Mouse (Mus musculus) heart, postnatal 10 days (tissue): ENCODE data around the gene Set. TPM values are rescaled to one million over a fixed set of nuclear protein-coding genes. Genes with fewer than 3 reads are reported as not detected.
A peak's percentile ranks its signal among the peaks of the same experiment; 100 is the strongest.
"Not testable (repeated sequence)": the region's sequence is repeated elsewhere in the genome, so short reads cannot be mapped to it uniquely, and the experiment has no call there.

Source experiments
- DNase-seq, 2 experiments: peaks; one replicate each; pipeline ENCODE4 v3.0.0; 2021
- intact Hi-C: fragments of 180-260 bp; cut with DNase I; formaldehyde crosslinking; loops from one replicate; pipeline ENCODE4 v1.15.1; 2025
- total RNA-seq, 2 experiments: library from RNA; stranded (reverse); gene quantifications; 2 replicates each; pipeline ENCODE4 v1.2.3; 2021

The Set gene
- total RNA-seq, result 100 to 1,000 TPM; 131 to 149 TPM

- no peak for DNase-seq
- intact Hi-C loops, result no loop called here
These were observed at the start of gene Set for GRCm38 (mm10) chr2:30057223-30057904. Set (plus strand) TSS chr2:30057378.

- DNase-seq, result peak in 1 of 2 experiments; percentile 25
- intact Hi-C loops, result loop anchor here (5.0 kb wide), 1 partner anchor 112 kb away; no protein-coding TSS in a partner anchor
These were observed 48.1 kb upstream of the Set start for GRCm38 (mm10) chr2:30009101-30009500.

GRCm38 (mm10) chr2:30010840-30011281 is 46.3 kb upstream of the Set start:
- peak; percentile 53 to 65 for DNase-seq
- intact Hi-C loops, result no loop called here

GRCm38 (mm10) chr2:30014326-30014966 is 42.7 kb upstream of the Set start:
- intact Hi-C loops, result no loop called here
- peak; percentile 45 to 53 for DNase-seq

GRCm38 (mm10) chr2:30025454-30025853 is 31.7 kb upstream of the Set start:
- intact Hi-C loops, result no loop called here
- no peak for DNase-seq

- no peak for DNase-seq
- intact Hi-C loops, result no loop called here
These were observed 30.2 kb upstream of the Set start for GRCm38 (mm10) chr2:30026997-30027396.

GRCm38 (mm10) chr2:30032244-30032846 is 24.8 kb upstream of the Set start:
- DNase-seq, result no peak
- intact Hi-C loops, result no loop called here

GRCm38 (mm10) chr2:30032957-30033356 is 24.2 kb upstream of the Set start:
- intact Hi-C loops, result no loop called here
- no peak for DNase-seq

- no peak for DNase-seq
- intact Hi-C loops, result no loop called here
These were observed 19.4 kb upstream of the Set start for GRCm38 (mm10) chr2:30037762-30038161.

GRCm38 (mm10) chr2:30038370-30038769 is 18.8 kb upstream of the Set start:
- DNase-seq, result no peak
- intact Hi-C loops, result no loop called here

GRCm38 (mm10) chr2:30039687-30040086 is 17.5 kb upstream of the Set start:
- no peak for DNase-seq
- intact Hi-C loops, result loop anchor here (5.0 kb wide), 1 partner anchor 38 kb away; the partner anchor contains the start of gene Pkn3

GRCm38 (mm10) chr2:30042445-30042844 is 14.7 kb upstream of the Set start:
- intact Hi-C loops, result loop anchor here (1.0 to 5.0 kb wide), 2 partner anchors 35 to 54 kb away; partner anchors contain the start of gene Pkn3
- DNase-seq, result peak; percentile 79 to 88

GRCm38 (mm10) chr2:30044550-30044949 is 12.6 kb upstream of the Set start:
- intact Hi-C loops, result loop anchor here (5.0 kb wide), 1 partner anchor 33 kb away; the partner anchor contains the start of gene Pkn3
- DNase-seq, result no peak

- no peak for DNase-seq
- intact Hi-C loops, result no loop called here
These were observed 10.1 kb upstream of the Set start for GRCm38 (mm10) chr2:30047127-30047526.

- intact Hi-C loops, result loop anchor here (2.0 kb wide), 1 partner anchor 15 kb away; no protein-coding TSS in a partner anchor
These were observed 9.1 kb upstream of the Set start for GRCm38 (mm10) chr2:30048101-30048501.

GRCm38 (mm10) chr2:30048699-30049388 is 8.3 kb upstream of the Set start, which contains the start of gene Wdr34:
Wdr34 (minus strand) TSS chr2:30048881.
- intact Hi-C loops, result loop anchor here (2.0 kb wide), 1 partner anchor 14 kb away; no protein-coding TSS in a partner anchor

More at GRCm38 (mm10) chr2:30048101-30048501, 9.1 kb upstream of the Set start:
- no peak for DNase-seq

GRCm38 (mm10) chr2:30049831-30050230 is 7.3 kb upstream of the Set start:
- intact Hi-C loops, result loop anchor here (2.0 kb wide), 1 partner anchor 13 kb away; no protein-coding TSS in a partner anchor
- no peak for DNase-seq

More at GRCm38 (mm10) chr2:30048699-30049388, 8.3 kb upstream of the Set start, which contains the start of gene Wdr34:
- peak; percentile 98 to 99 for DNase-seq

GRCm38 (mm10) chr2:30051992-30052761 is 5.0 kb upstream of the Set start:
- no peak for DNase-seq
- intact Hi-C loops, result no loop called here

- DNase-seq, intact Hi-C loops: not testable (repeated sequence)
These were observed 1.9 kb upstream of the Set start for GRCm38 (mm10) chr2:30055310-30055709.

GRCm38 (mm10) chr2:30056736-30057135 is 442 bp upstream of the Set start:
- intact Hi-C loops, result no loop called here

More at GRCm38 (mm10) chr2:30056736-30057135, 442 bp upstream of the Set start:
- DNase-seq, result no peak
